Mouse (Mus musculus): ENCODE results near the gene Mfrp. TPM values are rescaled to one million over a fixed set of nuclear protein-coding genes. Genes with fewer than 3 reads are reported as not detected.
"Not testable (repeated sequence)": the region's sequence is repeated elsewhere in the genome, so short reads cannot be mapped to it uniquely, and the experiment has no call there.

The Mfrp gene
- total RNA-seq, 4 experiments from 2014 or later: not detected

- DNase-seq (ENCODE audit: low spot score): no peak
Observed at GRCm38 (mm10) chr9:44104881-44105280, 3.4 kb downstream of the Mfrp start.

GRCm38 (mm10) chr9:44105781-44106180 lies 4.3 kb downstream of the Mfrp start:
- DNase-seq (ENCODE audit: low spot score): no peak

- DNase-seq (ENCODE audit: low spot score): no peak
Observed at GRCm38 (mm10) chr9:44106182-44106581, 4.7 kb downstream of the Mfrp start.

GRCm38 (mm10) chr9:44106596-44106995 lies 5.1 kb downstream of the Mfrp start:
- DNase-seq (ENCODE audit: low spot score): no peak

- DNase-seq (ENCODE audit: low spot score): peak; percentile 91
Observed at GRCm38 (mm10) chr9:44107110-44107509, 5.6 kb downstream of the Mfrp start, which contains the start of gene C1qtnf5. C1qtnf5 (plus strand) TSS chr9:44107245.

GRCm38 (mm10) chr9:44107557-44108179 lies 6.1 kb downstream of the Mfrp start:
- DNase-seq (ENCODE audit: low spot score): no peak

GRCm38 (mm10) chr9:44108269-44109055 lies 6.9 kb downstream of the Mfrp start:
- DNase-seq (ENCODE audit: low spot score): no peak

GRCm38 (mm10) chr9:44109360-44110095 lies 8.0 kb downstream of the Mfrp start:
- DNase-seq (ENCODE audit: low spot score): peak; percentile 79

GRCm38 (mm10) chr9:44111909-44112308 lies 10.4 kb downstream of the Mfrp start:
- not testable (repeated sequence) for DNase-seq (ENCODE audit: low spot score)

GRCm38 (mm10) chr9:44113105-44113789 lies 11.7 kb downstream of the Mfrp start, which contains the start of the genes Gm49380 and Rnf26:
Gm49380 (minus strand) TSS chr9:44113500.
Rnf26 (minus strand) TSS chr9:44113517.
- peak; percentile 98 for DNase-seq (ENCODE audit: low spot score)

- DNase-seq (ENCODE audit: low spot score): no peak
Observed at GRCm38 (mm10) chr9:44114453-44114852, 12.9 kb downstream of the Mfrp start.

- DNase-seq (ENCODE audit: low spot score): no peak
Observed at GRCm38 (mm10) chr9:44115599-44115998, 14.1 kb downstream of the Mfrp start.

- no peak for DNase-seq (ENCODE audit: low spot score)
Observed at GRCm38 (mm10) chr9:44116182-44116581, 14.7 kb downstream of the Mfrp start.

GRCm38 (mm10) chr9:44119011-44119410 lies 17.5 kb downstream of the Mfrp start:
- DNase-seq (ENCODE audit: low spot score): no peak

GRCm38 (mm10) chr9:44119948-44120465 lies 18.5 kb downstream of the Mfrp start:
- no peak for DNase-seq (ENCODE audit: low spot score)

GRCm38 (mm10) chr9:44124317-44124716 lies 22.8 kb downstream of the Mfrp start:
- no peak for DNase-seq (ENCODE audit: low spot score)

GRCm38 (mm10) chr9:44125026-44125425 lies 23.5 kb downstream of the Mfrp start:
- no peak for DNase-seq (ENCODE audit: low spot score)

- DNase-seq (ENCODE audit: low spot score): peak; percentile 89
Observed at GRCm38 (mm10) chr9:44125546-44126428, 24.3 kb downstream of the Mfrp start.

- DNase-seq (ENCODE audit: low spot score): no peak
Observed at GRCm38 (mm10) chr9:44126746-44127145, 25.2 kb downstream of the Mfrp start.

- DNase-seq (ENCODE audit: low spot score): no peak
Observed at GRCm38 (mm10) chr9:44127351-44127801, 25.8 kb downstream of the Mfrp start.
